Mouse (Mus musculus): ENCODE data around the gene Ubr4. TPM values are rescaled to one million over a fixed set of nuclear protein-coding genes. Genes with fewer than 3 reads are reported as not detected.
"Not testable (repeated sequence)": the region's sequence is repeated elsewhere in the genome, so short reads cannot be mapped to it uniquely, and the experiment has no call there.

Ubr4 gene
- total and polyA plus RNA-seq, 2 experiments from 2014 or later: 65.4 to 180 TPM

DNA sequence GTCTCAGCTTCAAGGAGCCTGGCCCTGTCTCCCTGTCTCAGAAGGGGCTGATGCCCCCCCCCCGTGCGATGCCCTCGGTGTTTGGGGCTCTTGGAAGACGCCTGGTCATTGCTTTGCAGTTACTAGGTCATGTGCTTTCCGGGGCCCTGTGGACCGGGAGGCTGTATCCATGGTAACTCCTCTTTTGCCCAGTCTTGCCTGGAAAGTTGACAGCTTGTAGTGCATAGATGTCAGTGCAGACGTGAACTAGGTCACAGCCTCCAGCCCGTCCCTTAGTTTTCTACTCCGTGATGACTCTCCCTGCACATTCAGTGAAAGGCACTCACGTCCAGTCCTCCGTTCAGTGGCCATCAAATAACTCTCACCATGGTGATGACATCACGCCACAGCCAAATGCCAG is 174.1 kb downstream of the Ubr4 start:
- peak; percentile 73 for DNase-seq (ENCODE audit: low spot score)
- TF ChIP-seq CTCF (IDR thresholded peaks at IDR 0.05; ENCODE audit: low read depth): no peak
- Histone ChIP-seq H3K9me3 (ENCODE audit: low read length) (no peaks in the 10 kb centered on the region), H3K9ac (replicated peaks; ENCODE audit: low read length) (no peak overlapping the region), H3K36me3 (ENCODE audit: insufficient read depth, low read length) (no peaks in the 10 kb centered on the region), H3K4me2 (ENCODE audit: low read depth, low read length) (no peak overlapping the region), H3K27me3 (ENCODE audit: insufficient read depth, low read length) (no peaks in the 10 kb centered on the region), H3K27ac (no peak overlapping the region), H3K4me3 (ENCODE audit: low read length) (no peak overlapping the region), H3K4me1 (ENCODE audit: insufficient read depth, low read length) (0 out of 2 replicates have a peak, but pooled peaks cover 5% of the 10 kb centered on the region)
- ATAC-seq: peak; percentile 92
- WGBS: 37% methylated on average over 12 of the region's 12 CpGs

- H3K36me3 ChIP-seq (ENCODE audit: insufficient read depth, low read length); ATAC-seq; H3K4me2 ChIP-seq (ENCODE audit: low read depth, low read length); H3K27ac ChIP-seq; DNase-seq (ENCODE audit: low spot score); H3K4me1 ChIP-seq (ENCODE audit: insufficient read depth, low read length); H3K4me3 ChIP-seq (ENCODE audit: low read length); H3K9me3 ChIP-seq (ENCODE audit: low read length); H3K27me3 ChIP-seq (ENCODE audit: insufficient read depth, low read length); H3K9ac ChIP-seq (replicated peaks; ENCODE audit: low read length): not testable (repeated sequence)
- 85% methylated on average over 5 of the region's 5 CpGs for whole genome bisulfite sequencing
These were observed 177.8 kb downstream of the Ubr4 start, which contains the start of gene Iffo2 for GRCm38 (mm10) chr4:139530248-139530647. Iffo2 (plus strand) TSS chr4:139530548.

GRCm38 (mm10) chr4:139532081-139532480 is 179.7 kb downstream of the Ubr4 start:
- Histone ChIP-seq H3K27ac (no peak overlapping the region), H3K4me1 (ENCODE audit: insufficient read depth, low read length) (no peaks in the 10 kb centered on the region), H3K27me3 (ENCODE audit: insufficient read depth, low read length) (no peaks in the 10 kb centered on the region), H3K9me3 (ENCODE audit: low read length) (no peaks in the 10 kb centered on the region), H3K4me3 (ENCODE audit: low read length) (no peak overlapping the region), H3K9ac (replicated peaks; ENCODE audit: low read length) (no peak overlapping the region), H3K4me2 (ENCODE audit: low read depth, low read length) (no peak overlapping the region), H3K36me3 (ENCODE audit: insufficient read depth, low read length) (no peaks in the 10 kb centered on the region)
- WGBS: 91% methylated on average over 10 of the region's 10 CpGs
- no peak for ATAC-seq
- DNase-seq (ENCODE audit: low spot score): no peak
- TF ChIP-seq CTCF (IDR thresholded peaks at IDR 0.05; ENCODE audit: low read depth): no peak

DNA sequence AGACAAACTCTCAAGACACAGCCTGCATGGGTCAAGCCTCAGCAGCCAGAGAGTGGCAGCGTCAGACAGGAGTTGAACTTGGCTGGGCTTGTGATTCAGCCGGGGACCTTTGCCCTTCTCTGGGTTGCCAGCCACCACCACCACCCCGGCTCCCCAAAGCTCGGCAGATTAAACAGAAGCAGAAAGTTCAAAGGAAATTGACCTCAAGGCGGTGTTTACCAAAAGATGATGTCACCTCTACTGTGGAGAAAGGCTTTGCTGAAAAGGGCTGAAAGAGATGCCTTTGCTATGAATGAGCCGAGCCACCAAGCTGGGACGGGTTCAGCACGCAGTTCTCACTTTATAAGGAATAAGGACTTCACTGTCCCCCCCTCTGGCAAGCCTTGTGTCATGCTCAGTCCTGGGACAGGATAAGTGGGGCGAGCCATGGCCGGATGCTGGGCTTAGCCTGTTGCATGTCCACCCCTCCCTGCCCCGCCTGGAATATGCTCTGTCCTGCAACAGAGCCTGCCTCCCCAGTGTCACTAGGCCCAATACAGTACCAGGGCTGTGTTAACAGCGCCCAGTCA is 182.8 kb downstream of the Ubr4 start:
- Histone ChIP-seq H3K4me2 (ENCODE audit: low read depth, low read length) (no peak overlapping the region), H3K4me3 (ENCODE audit: low read length) (no peak overlapping the region), H3K9ac (replicated peaks; ENCODE audit: low read length) (no peak overlapping the region), H3K4me1 (ENCODE audit: insufficient read depth, low read length) (no peaks in the 10 kb centered on the region), H3K36me3 (ENCODE audit: insufficient read depth, low read length) (no peaks in the 10 kb centered on the region), H3K9me3 (ENCODE audit: low read length) (no peaks in the 10 kb centered on the region), H3K27ac (peak overlapping the region; percentile 32; the same call in 1 of the 2 replicates), H3K27me3 (ENCODE audit: insufficient read depth, low read length) (no peaks in the 10 kb centered on the region)
- peak; percentile 46 for DNase-seq (ENCODE audit: low spot score)
- ATAC-seq: peak; percentile 81
- WGBS: 33% methylated on average over 12 of the region's 12 CpGs
- TF ChIP-seq CTCF (IDR thresholded peaks at IDR 0.05; ENCODE audit: low read depth): no peak

DNA sequence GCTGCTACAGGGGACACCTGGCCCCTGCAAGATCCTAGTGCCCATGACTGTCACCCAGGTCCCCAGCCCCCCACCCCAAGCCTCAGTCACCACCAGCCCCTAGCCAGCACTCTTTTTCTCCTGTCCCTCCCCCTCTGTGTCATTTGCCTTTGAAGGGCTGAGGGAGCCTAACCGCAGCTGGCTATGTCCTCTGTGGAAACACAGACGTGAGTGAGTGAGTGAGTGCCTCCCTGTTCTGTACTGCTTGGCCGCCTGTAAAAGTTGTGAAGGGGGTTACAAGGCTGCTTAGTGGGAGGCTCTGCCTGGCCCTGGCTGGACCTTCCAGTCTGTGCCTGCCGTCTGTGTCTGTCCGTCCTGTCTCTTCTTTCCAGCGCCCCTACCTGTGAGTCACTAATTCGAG is 183.3 kb downstream of the Ubr4 start:
- no peak for TF ChIP-seq CTCF (IDR thresholded peaks at IDR 0.05; ENCODE audit: low read depth)
- no peak overlapping the region for H3K4me2 ChIP-seq (ENCODE audit: low read depth, low read length)
- peak; percentile 38 for ATAC-seq
- 49% methylated on average over 7 of the region's 7 CpGs for WGBS
- no peaks in the 10 kb centered on the region for H3K27me3 ChIP-seq (ENCODE audit: insufficient read depth, low read length)
- H3K36me3 ChIP-seq (ENCODE audit: insufficient read depth, low read length): no peaks in the 10 kb centered on the region
- no peak for DNase-seq (ENCODE audit: low spot score)
- H3K9me3 ChIP-seq (ENCODE audit: low read length): no peaks in the 10 kb centered on the region
- H3K9ac ChIP-seq (replicated peaks; ENCODE audit: low read length): no peak overlapping the region
- peak overlapping the region; percentile 32; the same call in 1 of the 2 replicates for H3K27ac ChIP-seq
- H3K4me1 ChIP-seq (ENCODE audit: insufficient read depth, low read length): no peaks in the 10 kb centered on the region
- no peak overlapping the region for H3K4me3 ChIP-seq (ENCODE audit: low read length)

- Histone ChIP-seq H3K27ac (no peak overlapping the region), H3K9me3 (ENCODE audit: low read length) (no peaks in the 10 kb centered on the region), H3K9ac (replicated peaks; ENCODE audit: low read length) (no peak overlapping the region), H3K27me3 (ENCODE audit: insufficient read depth, low read length) (no peaks in the 10 kb centered on the region), H3K4me3 (ENCODE audit: low read length) (no peak overlapping the region), H3K36me3 (ENCODE audit: insufficient read depth, low read length) (no peaks in the 10 kb centered on the region), H3K4me2 (ENCODE audit: low read depth, low read length) (no peak overlapping the region), H3K4me1 (ENCODE audit: insufficient read depth, low read length) (no peaks in the 10 kb centered on the region)
- WGBS: 76% methylated on average over 9 of the region's 9 CpGs
- ATAC-seq (no peak), DNase-seq (ENCODE audit: low spot score) (peak; percentile 14)
- no peak for TF ChIP-seq CTCF (IDR thresholded peaks at IDR 0.05; ENCODE audit: low read depth)
These were observed 184.3 kb downstream of the Ubr4 start for GRCm38 (mm10) chr4:139536706-139537105.

Small RNA genes lying within 50 kb of the gene (microRNA-seq; reads per million reads assigned to microRNA genes)
- gene Gm24245 (0.53 to 0.72 reads per million in 2 experiments), gene Gm25732 (0 reads per million in 2 experiments)

Other genes starting within 250 kb of the Ubr4 start
- gene Minos1, start 221.5 kb upstream of the Ubr4 start, total RNA-seq (2014; rRNA removed): 17.1 and 19.1 TPM in 2 replicates
- 462 and 467 TPM in 2 replicates for gene Minos1, start 221.5 kb upstream of the Ubr4 start, polyA plus RNA-seq (2015; fragmentation: Nextera tagmentation; extraction: Ambion mirVana)
- gene Capzb, start 159.7 kb upstream of the Ubr4 start, total RNA-seq (2014; rRNA removed): 86.6 and 88.5 TPM in 2 replicates
- 310 and 315 TPM in 2 replicates for gene Capzb, start 159.7 kb upstream of the Ubr4 start, polyA plus RNA-seq (2015; fragmentation: Nextera tagmentation; extraction: Ambion mirVana)
- 23.1 and 23.5 TPM in 2 replicates for gene Pqlc2, start 41.9 kb upstream of the Ubr4 start, total RNA-seq (2014; rRNA removed)
- gene Pqlc2, start 41.9 kb upstream of the Ubr4 start, polyA plus RNA-seq (2015; fragmentation: Nextera tagmentation; extraction: Ambion mirVana): 13.3 and 13.7 TPM in 2 replicates
- 58.5 and 73.3 TPM in 2 replicates for gene Akr7a5, start 41.9 kb upstream of the Ubr4 start, total RNA-seq (2014; rRNA removed)
- gene Akr7a5, start 41.9 kb upstream of the Ubr4 start, polyA plus RNA-seq (2015; fragmentation: Nextera tagmentation; extraction: Ambion mirVana): 67.6 and 69.2 TPM in 2 replicates
- gene Mrto4, start within 50 bp of the Ubr4 start, total RNA-seq (2014; rRNA removed): 23.7 and 29.7 TPM in 2 replicates
- 75.9 and 77.3 TPM in 2 replicates for gene Mrto4, start within 50 bp of the Ubr4 start, polyA plus RNA-seq (2015; fragmentation: Nextera tagmentation; extraction: Ambion mirVana)
- 66.6 and 71.0 TPM in 2 replicates for gene Emc1, start within 50 bp of the Ubr4 start, total RNA-seq (2014; rRNA removed)
- 41.3 and 44.4 TPM in 2 replicates for gene Emc1, start within 50 bp of the Ubr4 start, polyA plus RNA-seq (2015; fragmentation: Nextera tagmentation; extraction: Ambion mirVana)
- gene Iffo2, start 177.9 kb downstream of the Ubr4 start, total RNA-seq (2014; rRNA removed): 14.4 and 14.5 TPM in 2 replicates
- 5.9 and 6.8 TPM in 2 replicates for gene Iffo2, start 177.9 kb downstream of the Ubr4 start, polyA plus RNA-seq (2015; fragmentation: Nextera tagmentation; extraction: Ambion mirVana)